Mouse (Mus musculus): ENCODE measurements around the gene Olfr584. TPM values are rescaled to one million over a fixed set of nuclear protein-coding genes. Genes with fewer than 3 reads are reported as not detected.

Olfr584 gene
- not detected for total RNA-seq (2021)
- long read RNA-seq, experiment 1, result 0 reads
- long read RNA-seq, experiment 2, result 0 reads

DNA sequence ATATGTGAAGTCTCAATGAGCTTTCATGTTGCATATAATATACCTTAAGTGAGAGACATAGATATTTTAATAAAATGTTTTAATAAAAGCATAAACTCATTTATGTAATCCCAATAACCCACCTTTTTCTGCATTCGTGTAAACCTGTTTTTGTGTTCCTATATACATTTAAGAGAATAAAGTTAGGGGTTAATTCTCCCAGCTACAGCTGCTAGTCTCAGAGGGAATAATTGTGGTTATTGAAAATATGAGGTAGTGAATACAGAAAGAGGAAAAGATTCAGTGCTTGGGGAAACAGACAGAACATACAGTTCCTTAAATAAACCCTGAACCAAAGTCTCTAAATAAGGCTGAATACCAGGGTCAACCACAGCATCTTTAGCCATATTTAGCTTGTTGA lies at the start of gene Olfr584:
Gene Olfr584, plus strand, starts transcription at position 301 of the 400 bp plus-strand sequence.
- no peak for DNase-seq (ENCODE audit: low spot score in 2 of 2)

DNA sequence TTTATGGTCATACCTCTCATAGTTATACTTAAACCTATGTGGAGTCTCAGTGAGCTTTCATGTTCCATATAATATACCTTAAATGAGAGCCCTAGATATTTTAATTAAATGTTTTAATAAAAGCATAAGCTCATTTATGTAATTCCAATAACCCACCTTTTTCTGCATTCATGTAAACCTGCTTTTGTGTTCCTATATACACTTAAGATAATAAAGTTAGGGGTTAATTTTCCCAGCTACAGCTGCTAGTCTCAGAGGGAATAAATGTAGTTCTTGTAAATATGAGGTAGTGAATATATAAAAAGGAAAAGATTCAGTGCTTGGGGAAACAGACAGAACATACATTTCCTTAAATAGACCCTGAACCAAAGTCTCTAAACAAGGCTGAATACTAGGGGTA lies 44.0 kb upstream of the Olfr584 start, which contains the start of gene Olfr582:
Gene Olfr582, plus strand, starts transcription at position 301 of the 400 bp plus-strand sequence.
- DNase-seq (ENCODE audit: low spot score in 2 of 2), result no peak

DNA sequence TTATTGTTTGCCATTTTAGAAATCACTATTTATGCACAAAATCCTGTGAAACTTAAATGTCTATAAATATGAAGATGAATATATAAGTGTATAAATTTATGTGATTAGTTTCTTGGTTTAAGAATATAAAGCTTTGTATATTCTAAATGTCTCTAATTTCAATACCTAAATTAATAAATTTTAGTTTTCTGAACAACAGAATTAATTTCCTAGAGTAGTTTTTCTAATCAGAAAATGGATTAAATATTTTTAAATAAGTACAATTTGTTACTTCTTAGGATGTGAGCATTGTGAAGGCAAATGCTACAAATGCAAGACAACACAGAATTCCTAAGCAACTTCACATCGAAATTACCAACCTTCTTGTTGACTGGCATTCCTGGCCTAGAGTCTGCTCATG lies 30.7 kb upstream of the Olfr584 start, which contains the start of gene Olfr583:
Gene Olfr583, plus strand, starts transcription at position 301 of the 400 bp plus-strand sequence.
- DNase-seq (ENCODE audit: low spot score in 2 of 2), result no peak

DNA sequence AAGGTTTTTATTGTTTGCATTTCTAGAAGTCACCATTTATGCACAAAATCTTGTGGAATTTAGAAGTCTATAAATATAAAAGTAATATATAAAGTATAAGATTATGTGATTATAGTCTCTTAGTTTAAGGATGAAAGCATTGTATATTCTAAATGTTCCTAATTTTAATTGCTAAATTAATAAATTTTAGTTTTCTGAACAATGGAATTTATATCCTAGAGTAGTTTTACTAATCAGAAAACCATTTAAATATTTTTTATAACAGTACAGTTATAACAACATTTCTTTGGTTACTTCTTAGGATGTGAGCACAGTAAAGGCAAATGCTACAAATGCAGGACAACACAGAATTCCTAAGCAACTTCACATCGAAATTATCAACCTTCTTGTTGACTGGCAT lies 15.7 kb downstream of the Olfr584 start, which contains the start of gene Olfr585:
Gene Olfr585, plus strand, starts transcription at position 301 of the 400 bp plus-strand sequence.
- DNase-seq (ENCODE audit: low spot score in 2 of 2), result no peak

DNA sequence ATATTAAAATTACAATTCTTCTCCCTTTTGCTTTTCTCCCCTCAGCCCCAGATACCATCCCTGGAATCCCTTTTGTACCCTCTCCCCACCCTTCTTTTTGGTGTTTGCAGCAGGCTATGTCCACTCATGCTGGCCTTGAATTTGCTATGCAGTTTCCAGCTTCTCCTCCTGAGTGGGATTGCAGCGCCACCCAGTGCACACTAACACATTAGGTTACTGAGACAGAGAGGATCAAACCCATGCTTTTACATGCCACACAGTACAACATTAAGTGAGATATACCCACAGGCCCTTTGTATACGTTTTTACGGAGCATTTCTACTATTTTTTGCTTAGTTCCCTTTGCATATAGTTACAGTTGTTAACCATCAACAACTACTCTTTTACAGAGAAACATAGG lies 37.7 kb downstream of the Olfr584 start:
- DNase-seq (ENCODE audit: low spot score in 2 of 2), result no peak

DNA sequence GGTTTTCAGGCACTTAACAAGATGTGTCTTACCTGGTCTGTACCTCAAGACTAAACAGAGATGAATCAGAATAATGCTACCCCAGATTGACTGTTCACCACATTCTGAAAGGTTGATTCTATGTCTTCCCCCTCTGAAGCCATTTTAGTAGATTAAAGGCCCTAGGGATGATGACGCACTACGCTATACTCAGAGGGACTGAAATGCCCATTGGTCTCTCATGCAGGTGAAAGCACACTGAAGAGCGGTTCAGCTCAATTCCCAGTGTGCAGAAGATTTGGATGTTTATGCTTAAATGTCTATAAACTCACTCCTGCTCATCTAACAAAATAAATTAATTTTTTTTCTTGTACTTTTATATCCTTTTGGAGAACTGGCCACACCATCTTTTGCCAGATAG lies 43.9 kb downstream of the Olfr584 start, which contains the start of gene Olfr586:
Gene Olfr586, minus strand, starts transcription at position 101 of the 400 bp plus-strand sequence.
- DNase-seq (ENCODE audit: low spot score in 2 of 2), result no peak

Other genes with a start within 250 kb of the Olfr584 start
- not detected for gene Olfr566, start 223.1 kb upstream of the Olfr584 start, total RNA-seq (2021)
- not detected for gene Olfr568, start 204.8 kb upstream of the Olfr584 start, total RNA-seq (2021)
- not detected for gene Olfr569, start 191.0 kb upstream of the Olfr584 start, total RNA-seq (2021)
- under 1 TPM in 1 of 2 experiments, not detected in 1; 0.53 TPM for gene Olfr570, start 187.3 kb upstream of the Olfr584 start, total RNA-seq (2021)
- gene Olfr571, start 164.3 kb upstream of the Olfr584 start, total RNA-seq (2021), result not detected
- not detected for gene Olfr572, start 157.5 kb upstream of the Olfr584 start, total RNA-seq (2021)
- not detected for gene Olfr573-ps1, start 139.3 kb upstream of the Olfr584 start, total RNA-seq (2021)
- not detected for gene Olfr574, start 133.4 kb upstream of the Olfr584 start, total RNA-seq (2021)
- gene Olfr575, start 123.1 kb upstream of the Olfr584 start, total RNA-seq (2021), result not detected
- not detected for gene Olfr576, start 119.2 kb upstream of the Olfr584 start, total RNA-seq (2021)
- gene Olfr577, start 105.9 kb upstream of the Olfr584 start, total RNA-seq (2021), result not detected
- not detected for gene Olfr578, start 92.6 kb upstream of the Olfr584 start, total RNA-seq (2021)
- not detected for gene Olfr582, start 43.9 kb upstream of the Olfr584 start, total RNA-seq (2021)
- not detected for gene Olfr583, start 30.6 kb upstream of the Olfr584 start, total RNA-seq (2021)
- gene Olfr585, start 15.8 kb downstream of the Olfr584 start, total RNA-seq (2021), result not detected
- not detected for gene Olfr586, start 43.8 kb downstream of the Olfr584 start, total RNA-seq (2021)
- not detected for gene Olfr588-ps1, start 59.0 kb downstream of the Olfr584 start, total RNA-seq (2021)
- not detected for gene Olfr589, start 74.5 kb downstream of the Olfr584 start, total RNA-seq (2021)
- gene Olfr591, start 96.5 kb downstream of the Olfr584 start, total RNA-seq (2021), result not detected
- gene Olfr592, start 102.9 kb downstream of the Olfr584 start, total RNA-seq (2021), result not detected
- gene Olfr593, start 130.0 kb downstream of the Olfr584 start, total RNA-seq (2021), result not detected
- not detected for gene Olfr594, start 135.1 kb downstream of the Olfr584 start, total RNA-seq (2021)
- gene Usp17ld, start 170.6 kb downstream of the Olfr584 start, total RNA-seq (2021), result not detected
- gene Olfr596, start 223.8 kb downstream of the Olfr584 start, total RNA-seq (2021), result not detected
- not detected for gene Olfr597, start 234.4 kb downstream of the Olfr584 start, total RNA-seq (2021)
- not detected for gene Olfr598, start 241.7 kb downstream of the Olfr584 start, total RNA-seq (2021)